Mouse (Mus musculus) gastrocnemius, postnatal 4 days (tissue): Measurements from ENCODE around the gene Ccdc189. TPM values are rescaled to one million over a fixed set of nuclear protein-coding genes. Genes with fewer than 3 reads are reported as not detected.

ENCODE experiments used
- DNase-seq, 2 experiments: peaks; one replicate each; pipeline ENCODE4 v3.0.0; 2021 to 2022; ENCODE audit warnings: low spot score in 2 of 2, mixed read lengths in 2 of 2
- total RNA-seq, 2 experiments: library from RNA; stranded (reverse); gene quantifications; 2 replicates each; pipeline ENCODE4 v1.2.3; 2021

The Ccdc189 gene
- total RNA-seq, 2 experiments from 2014 or later, result 5.0 to 5.1 TPM

GRCm38 (mm10) chr7:127596747-127597146, 8.4 kb upstream of the Ccdc189 start:
- DNase-seq, result no peak

DNA sequence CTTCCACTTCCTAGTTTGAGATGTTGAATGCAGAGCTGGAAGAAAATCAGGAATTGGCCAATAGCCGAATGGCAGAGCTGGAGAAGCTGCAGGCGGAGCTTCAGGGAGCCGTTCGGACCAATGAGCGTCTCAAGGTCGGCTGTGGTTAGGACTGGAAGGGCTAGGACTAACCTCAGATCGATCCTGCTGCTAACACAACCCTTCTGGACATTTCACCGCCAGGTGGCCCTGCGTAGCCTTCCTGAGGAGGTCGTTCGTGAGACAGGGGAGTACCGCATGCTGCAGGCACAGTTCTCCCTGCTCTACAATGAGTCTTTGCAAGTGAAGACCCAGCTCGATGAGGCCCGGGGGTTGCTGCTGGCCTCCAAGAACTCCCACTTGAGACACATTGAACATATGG, 4.2 kb upstream of the Ccdc189 start:
- DNase-seq, result no peak

- no peak for DNase-seq
Observed at GRCm38 (mm10) chr7:127591108-127591507, 2.7 kb upstream of the Ccdc189 start.

DNA sequence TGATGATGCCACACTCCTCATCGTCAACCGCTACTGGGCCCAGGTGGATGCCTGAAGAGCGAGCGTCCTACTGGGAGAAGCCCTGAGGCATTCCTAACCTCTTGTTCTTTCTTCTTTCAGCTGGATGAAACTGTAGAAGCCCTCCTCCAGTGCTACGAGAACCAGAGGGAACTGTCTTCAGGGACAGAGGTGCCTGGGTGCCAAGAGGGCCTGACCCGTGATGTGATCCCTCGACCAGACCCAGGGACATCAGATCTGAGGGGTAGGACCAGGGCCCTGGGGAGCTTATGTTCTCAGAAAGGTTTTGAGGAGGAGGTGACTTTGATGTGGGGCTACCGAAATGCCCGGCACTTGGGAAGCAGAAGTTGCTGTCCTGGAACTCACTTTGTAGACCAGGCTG, 1.2 kb upstream of the Ccdc189 start:
- no peak for DNase-seq

GRCm38 (mm10) chr7:127588901-127589300, 506 bp upstream of the Ccdc189 start:
- DNase-seq, result no peak

DNA sequence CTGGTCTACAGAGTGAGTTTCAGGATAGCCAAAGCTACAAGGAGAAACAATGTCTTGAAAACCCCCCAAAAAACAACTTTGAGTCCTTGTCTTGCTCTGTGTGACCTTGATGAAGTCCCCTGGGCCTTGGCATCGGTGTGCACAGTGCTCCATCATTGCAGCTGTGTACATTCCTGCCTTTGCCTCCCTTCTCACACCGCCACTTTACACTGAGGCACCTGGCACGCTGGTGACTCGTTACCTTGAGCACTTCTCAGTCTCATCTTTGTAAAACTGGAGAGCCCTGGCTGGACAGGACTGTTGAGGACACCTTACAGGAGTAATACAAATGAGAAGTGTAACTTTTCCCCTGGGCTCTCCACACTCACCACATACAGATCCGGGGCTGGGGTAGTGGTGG, 1.2 kb downstream of the Ccdc189 start:
- DNase-seq, result no peak

GRCm38 (mm10) chr7:127586149-127586548, 2.2 kb downstream of the Ccdc189 start:
- no peak for DNase-seq

GRCm38 (mm10) chr7:127585031-127585430, 3.4 kb downstream of the Ccdc189 start:
- DNase-seq, result no peak

- no peak for DNase-seq
Observed at GRCm38 (mm10) chr7:127583260-127583659, 5.1 kb downstream of the Ccdc189 start.

DNA sequence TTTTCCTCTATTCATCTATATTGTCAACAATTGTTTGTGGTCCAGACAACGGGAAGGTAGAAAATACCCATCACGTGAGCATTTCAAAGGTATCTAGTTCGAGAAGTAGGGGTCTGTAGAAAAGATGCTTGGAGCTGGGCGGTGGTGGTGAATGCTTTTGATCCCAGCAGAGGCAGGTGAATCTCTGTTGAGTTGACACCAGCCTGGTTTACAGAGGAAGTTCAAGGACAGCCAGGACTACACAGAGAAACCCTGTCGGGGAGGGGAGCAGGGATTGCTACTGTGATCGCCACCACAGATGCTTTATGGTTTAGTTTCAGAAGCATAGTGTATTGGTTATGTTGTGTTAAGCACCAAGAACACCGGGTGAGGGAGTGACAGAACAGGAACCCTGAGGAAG, 14.3 kb downstream of the Ccdc189 start:
- no peak for DNase-seq

GRCm38 (mm10) chr7:127573503-127574008, 14.8 kb downstream of the Ccdc189 start:
- peak in 1 of 2 experiments; percentile 22 for DNase-seq

GRCm38 (mm10) chr7:127572895-127573471, 15.4 kb downstream of the Ccdc189 start, which contains the start of gene Phkg2:
Gene Phkg2, plus strand, starts transcription at chr7:127573340.
- peak; percentile 61 to 85 for DNase-seq

DNA sequence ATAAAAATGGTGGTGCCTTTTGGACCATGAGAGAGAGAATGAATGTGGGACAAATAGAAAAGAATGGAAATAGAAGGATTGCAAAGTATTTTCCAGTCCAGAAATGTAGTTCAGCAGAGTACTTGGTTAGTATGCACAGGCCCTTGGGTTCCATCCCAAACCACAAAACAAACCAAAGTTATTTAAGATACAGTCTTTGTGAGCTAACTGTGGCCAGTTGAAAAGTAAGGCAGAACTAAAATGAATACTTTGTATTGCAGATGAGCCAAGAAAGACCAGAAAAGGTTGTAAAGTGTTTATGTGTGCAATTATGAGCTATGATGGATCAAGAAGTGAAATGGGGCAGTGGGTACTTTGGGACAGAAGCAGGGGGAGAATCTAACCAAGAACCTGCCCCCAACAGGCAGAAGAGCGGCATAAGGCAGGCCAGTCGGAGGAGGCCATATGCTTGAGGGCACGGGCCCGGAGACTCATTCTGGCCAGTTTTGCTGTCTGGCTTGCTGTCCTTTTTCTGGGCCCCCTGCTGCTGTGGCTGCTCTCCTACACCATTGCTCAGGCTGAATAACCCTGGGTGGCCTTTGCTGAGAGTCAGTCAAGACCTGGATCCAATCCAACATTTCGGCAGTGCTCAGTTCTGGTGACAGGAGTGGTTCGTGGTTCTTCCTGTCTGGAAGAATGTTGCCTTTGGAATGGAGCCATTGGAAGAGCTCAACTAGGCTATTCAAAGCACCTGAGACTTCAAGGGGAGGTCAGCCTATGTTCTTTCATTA, 23.8 kb downstream of the Ccdc189 start:
- no peak for DNase-seq

- DNase-seq, result no peak
Observed at GRCm38 (mm10) chr7:127561340-127561858, 27.0 kb downstream of the Ccdc189 start, which contains the start of gene Tmem265. Gene Tmem265, plus strand, starts transcription at chr7:127561390.

- DNase-seq, result no peak
Observed at GRCm38 (mm10) chr7:127560580-127560979, 27.8 kb downstream of the Ccdc189 start.

GRCm38 (mm10) chr7:127551558-127551957, 36.8 kb downstream of the Ccdc189 start:
- DNase-seq, result no peak

GRCm38 (mm10) chr7:127549116-127549835, 39.1 kb downstream of the Ccdc189 start:
- DNase-seq, result no peak

GRCm38 (mm10) chr7:127541671-127542070, 46.7 kb downstream of the Ccdc189 start:
- DNase-seq, result no peak
